Mouse (Mus musculus) G1E (cell line): Measurements from ENCODE around the gene Cyb5d1. TPM values are rescaled to one million over a fixed set of nuclear protein-coding genes. Genes with fewer than 3 reads are reported as not detected.

Experiments used
- ATAC-seq: 2 replicates; pipeline ENCODE4 v1.8.0; 2016; ENCODE audit warnings: mild to moderate bottlenecking; ENCODE audit not compliant: insufficient number of reproducible peaks, poor library complexity, low FRiP score, severe bottlenecking; ENCODE audit errors: extremely low read depth
- DNase-seq: peaks from one replicate; pipeline ENCODE4 v3.0.0; 2012; ENCODE audit warnings: low spot score
- H3K27me3 ChIP-seq: 2 replicates; pipeline ENCODE4 v1.6.1; 2012; ENCODE audit warnings: mild to moderate bottlenecking, low read length, inconsistent platforms; ENCODE audit not compliant: insufficient read depth
- H3K36me3 ChIP-seq: replicated peaks from 2 replicates; pipeline ENCODE3; 2012; ENCODE audit warnings: mild to moderate bottlenecking, inconsistent platforms
- H3K4me1 ChIP-seq: 2 replicates; pipeline ENCODE4 v1.6.1; 2012; ENCODE audit warnings: low read depth, low read length, inconsistent platforms, mixed read lengths; ENCODE audit not compliant: insufficient read depth
- H3K4me3 ChIP-seq: 2 replicates; pipeline ENCODE4 v1.5.1; 2012; ENCODE audit warnings: low read depth, mild to moderate bottlenecking, inconsistent platforms, low read length, moderate library complexity, mixed read lengths
- H3K9me3 ChIP-seq: replicated peaks from 2 replicates; pipeline ENCODE4 v1.6.1; 2012; ENCODE audit warnings: inconsistent platforms
- CTCF ChIP-seq: IDR thresholded peaks from 2 replicates; pipeline ENCODE4 v1.5.1; 2012; ENCODE audit warnings: low read depth, low read length, inconsistent platforms, mixed read lengths
- GATA1 ChIP-seq: IDR thresholded peaks from 2 replicates; pipeline ENCODE4 v1.6.1; 2012; ENCODE audit warnings: borderline replicate concordance, low read length, inconsistent platforms, mixed read lengths
- GATA2 ChIP-seq: IDR thresholded peaks from 2 replicates; pipeline ENCODE4 v1.6.1; 2012; ENCODE audit warnings: low read depth, low read length, inconsistent platforms, borderline replicate concordance
- POLR2AphosphoS5 ChIP-seq: IDR thresholded peaks from 2 replicates; pipeline ENCODE4 v1.6.1; 2012; ENCODE audit warnings: low read depth, low read length, inconsistent platforms; ENCODE audit not compliant: insufficient replicate concordance
- TAL1 ChIP-seq: conservative IDR thresholded peaks from 2 replicates; pipeline ENCODE4 v1.6.1; 2012; ENCODE audit warnings: low read depth, low read length, inconsistent platforms, mixed read lengths
- polyA plus RNA-seq: library from polyadenylated mRNA; stranded (reverse); fragments of >175 nt; gene quantifications from 2 replicates; pipeline ENCODE4 v1.2.3, GENCODE M21; 2012
- total RNA-seq, 2 experiments: library from RNA; stranded (forward) in 1 of 2; stranded (reverse) in 1 of 2; fragments of 200-1000 nt in 1 of 2; fragments of >200 nt in 1 of 2; fragmentation: Nextera tagmentation in 1 of 2; gene quantifications; 2 replicates each; pipeline ENCODE4 v1.2.3; 2014 to 2017

Cyb5d1 gene
- total and polyA plus RNA-seq, 3 experiments, result 9.1 to 36.0 (median 24.0) TPM

DNA sequence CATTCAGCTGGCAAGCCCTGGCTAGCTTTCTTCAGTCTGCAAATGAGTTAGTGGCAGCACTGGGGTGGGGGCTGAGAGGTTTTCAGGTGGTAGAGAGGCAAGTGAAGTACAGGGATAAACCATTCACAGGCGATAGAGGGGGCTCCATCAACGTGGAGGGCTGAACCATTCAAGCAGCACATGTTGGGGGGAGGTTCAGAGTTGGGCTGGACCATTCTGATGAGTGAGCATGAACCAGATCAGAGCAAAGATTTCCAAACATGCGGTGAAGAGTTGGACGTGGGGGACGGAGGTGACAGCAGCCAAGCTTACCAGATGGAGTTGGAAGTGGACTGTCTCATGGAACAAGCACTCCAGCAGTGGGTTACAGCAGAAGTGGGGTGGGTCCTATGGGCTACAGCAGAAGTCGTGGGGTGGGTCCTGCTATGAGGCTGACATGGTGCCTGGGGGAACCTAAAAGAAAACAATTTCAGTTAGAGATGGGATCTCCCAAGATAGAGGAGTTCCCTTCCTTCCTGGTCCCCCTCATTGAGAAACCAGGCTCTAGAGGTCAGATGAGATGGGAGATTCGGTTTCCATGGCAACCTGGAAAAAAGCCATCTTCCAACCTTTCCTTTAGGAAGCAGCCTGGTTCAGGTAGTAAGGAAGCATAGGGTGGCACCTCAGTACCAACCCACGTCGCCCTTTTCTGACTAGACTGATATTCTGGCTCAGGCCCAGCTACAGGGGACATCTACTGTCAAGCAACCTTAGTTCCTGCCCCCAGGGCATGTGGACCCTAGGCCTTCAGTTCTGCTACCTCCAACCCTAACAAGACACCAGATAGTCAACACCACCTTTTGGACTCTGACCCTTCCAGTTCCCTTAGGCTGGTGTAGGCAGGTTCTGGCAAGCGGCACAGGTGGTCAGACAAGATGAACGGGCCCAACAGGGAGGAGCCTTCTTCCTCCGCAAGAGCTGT is 18.1 kb upstream of the Cyb5d1 start, which contains the start of gene Kdm6b:
Gene Kdm6b (minus strand): TSS at position 455 of the 961 bp plus-strand sequence.
- H3K4me1 ChIP-seq, result peaks cover 81% of the 10 kb centered on the region
- ATAC-seq (no peak), DNase-seq (no peak)
- no peaks in the 10 kb centered on the region for H3K27me3 ChIP-seq
- peak within 1 kb of the TSS; percentile 78; the same call in 1 of the 2 replicates for H3K4me3 ChIP-seq
- peaks cover 33% of the 10 kb centered on the region for H3K36me3 ChIP-seq
- no peak for TF ChIP-seq POLR2AphosphoS5
- no peak for TF ChIP-seq GATA1
- no peak for TF ChIP-seq GATA2
- TF ChIP-seq CTCF, result no peak
- no peak for TF ChIP-seq TAL1
- no peaks in the 10 kb centered on the region for H3K9me3 ChIP-seq

DNA sequence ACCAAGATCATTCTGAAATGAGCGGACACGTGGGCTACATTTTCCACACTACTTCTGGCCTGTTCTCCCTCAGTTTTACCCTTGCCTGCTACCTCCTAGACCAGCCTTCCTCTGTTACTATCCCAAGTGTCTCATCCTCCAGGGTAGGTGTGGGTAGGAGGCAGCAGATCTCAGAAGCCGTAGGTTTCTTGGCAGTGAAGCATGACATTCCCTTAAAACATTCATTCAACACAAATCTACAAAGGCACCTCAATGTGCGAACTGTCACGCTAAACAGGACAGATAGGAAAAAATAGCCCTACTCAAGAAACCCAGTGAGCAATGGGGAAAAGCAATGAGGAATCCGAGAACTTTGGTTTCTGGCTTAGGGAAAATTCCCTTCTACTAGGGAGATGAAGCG is 17.1 kb upstream of the Cyb5d1 start:
- peak overlapping the region; percentile 50; the same call in 1 of the 2 replicates for H3K4me3 ChIP-seq
- ATAC-seq, result no peak

DNA sequence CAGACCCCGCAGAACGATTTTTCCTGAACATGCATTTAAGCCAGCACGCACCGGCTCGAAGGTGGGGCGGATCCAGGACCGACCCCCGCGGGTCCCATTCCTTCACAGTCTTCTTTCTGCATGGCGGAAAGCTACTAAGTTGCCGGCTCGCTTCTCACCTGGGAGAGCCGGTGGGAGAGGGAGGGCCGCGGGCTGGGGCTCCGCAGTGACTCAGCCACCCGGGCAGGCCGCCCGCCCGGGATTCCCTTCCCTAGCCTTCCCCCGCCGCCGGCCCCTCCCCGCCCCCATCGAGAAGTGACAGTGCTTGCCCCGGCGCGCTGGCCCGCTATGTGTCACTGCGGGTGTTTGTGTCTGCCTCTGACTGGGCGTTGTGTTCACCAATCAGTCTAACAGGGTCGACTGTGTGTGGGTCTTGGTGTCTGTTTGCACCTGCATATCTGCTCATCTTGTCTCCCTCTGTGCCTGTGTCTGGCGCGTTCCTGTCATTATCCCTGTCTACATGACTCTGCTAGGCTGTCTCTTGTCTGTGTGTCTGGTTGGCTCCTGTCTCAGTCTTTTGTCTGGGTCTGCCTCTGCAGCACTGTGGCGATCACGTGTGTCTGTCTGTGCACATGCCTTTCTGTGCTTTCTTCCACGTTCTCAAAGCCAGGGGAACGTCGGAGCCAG is 16.2 kb upstream of the Cyb5d1 start:
- Histone ChIP-seq H3K36me3 (peaks cover 51% of the 10 kb centered on the region), H3K4me1 (peaks cover 81% of the 10 kb centered on the region), H3K27me3 (no peaks in the 10 kb centered on the region), H3K9me3 (no peaks in the 10 kb centered on the region), H3K4me3 (peak overlapping the region; percentile 82)
- ATAC-seq, result 0 out of 2 replicates have a peak, but pooled peaks have one; percentile 4
- DNase-seq, result peak; percentile 52
- TF ChIP-seq POLR2AphosphoS5, result no peak
- TF ChIP-seq GATA2, result no peak
- TF ChIP-seq CTCF, result no peak
- no peak for TF ChIP-seq TAL1
- TF ChIP-seq GATA1, result no peak

More for the DNA sequence above, 17.1 kb upstream of the Cyb5d1 start:
- no peaks in the 10 kb centered on the region for H3K9me3 ChIP-seq
- H3K36me3 ChIP-seq, result peaks cover 43% of the 10 kb centered on the region
- DNase-seq, result no peak
- no peaks in the 10 kb centered on the region for H3K27me3 ChIP-seq
- TF ChIP-seq POLR2AphosphoS5 (no peak), GATA1 (no peak), TAL1 (no peak), CTCF (no peak), GATA2 (no peak)
- H3K4me1 ChIP-seq, result peaks cover 81% of the 10 kb centered on the region

- H3K9me3 ChIP-seq, result no peaks in the 10 kb centered on the region
- peak overlapping the region; percentile 82 for H3K4me3 ChIP-seq
- TF ChIP-seq GATA1, result no peak
- no peak for TF ChIP-seq GATA2
- TF ChIP-seq CTCF, result no peak
- TF ChIP-seq TAL1, result no peak
- no peak for TF ChIP-seq POLR2AphosphoS5
- H3K4me1 ChIP-seq, result peaks cover 86% of the 10 kb centered on the region
- H3K36me3 ChIP-seq, result peaks cover 57% of the 10 kb centered on the region
- ATAC-seq, result no peak
- H3K27me3 ChIP-seq, result no peaks in the 10 kb centered on the region
- peak; percentile 64 for DNase-seq
Observed at GRCm38 (mm10) chr11:69411073-69411535, 15.7 kb upstream of the Cyb5d1 start.

DNA sequence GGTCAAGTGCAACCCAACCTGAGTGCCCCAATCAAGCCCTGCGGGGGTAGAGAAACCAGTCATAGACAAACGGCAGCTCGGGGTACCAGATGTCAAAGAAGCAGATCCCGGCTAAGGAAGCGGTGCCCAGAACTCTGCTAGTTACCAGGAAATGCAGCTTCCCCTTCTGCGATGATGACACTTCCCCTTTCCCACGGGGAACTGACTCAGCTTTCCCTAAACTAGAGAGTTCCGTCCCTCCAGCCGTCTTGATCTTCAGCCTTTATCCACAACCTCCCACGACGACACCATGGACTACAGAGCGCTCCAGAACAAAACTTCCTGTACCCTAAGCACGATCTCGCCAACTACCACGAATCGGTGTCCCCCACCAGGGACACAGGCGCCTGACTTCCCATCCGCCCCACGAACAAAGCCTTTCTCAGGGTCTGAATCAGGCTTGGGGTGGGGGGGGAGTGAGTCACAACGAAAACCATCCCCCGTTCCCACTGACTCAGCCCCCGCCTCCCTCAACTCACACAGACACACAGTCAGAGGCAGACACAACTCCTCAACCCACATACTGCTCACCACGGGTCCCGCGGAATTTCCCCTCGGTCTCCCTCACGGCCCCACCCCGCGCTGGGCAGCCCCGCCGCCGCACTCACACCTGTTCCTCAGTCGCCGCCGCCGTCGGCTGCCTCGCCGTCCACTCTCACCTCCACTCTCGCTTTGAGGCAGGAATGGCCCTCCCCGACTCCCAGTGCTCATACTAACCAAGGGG is 15.1 kb upstream of the Cyb5d1 start:
- no peak for ATAC-seq
- TF ChIP-seq CTCF (no peak), POLR2AphosphoS5 (no peak), TAL1 (no peak), GATA1 (no peak), GATA2 (no peak)

More for the DNA sequence above, 15.1 kb upstream of the Cyb5d1 start:
- H3K4me1 ChIP-seq, result peaks cover 88% of the 10 kb centered on the region
- no peaks in the 10 kb centered on the region for H3K9me3 ChIP-seq
- H3K36me3 ChIP-seq, result peaks cover 63% of the 10 kb centered on the region
- H3K27me3 ChIP-seq, result no peaks in the 10 kb centered on the region
- H3K4me3 ChIP-seq, result peak overlapping the region; percentile 82
- DNase-seq, result no peak
